Mouse (Mus musculus) thymus, postnatal 4 days (tissue): ENCODE measurements around the gene Btnl1.
A peak's percentile ranks its signal among the peaks of the same experiment; 100 is the strongest.

Source experiments
- DNase-seq: peaks from one replicate; pipeline ENCODE4 v3.0.0; 2021

Gene Btnl1

GRCm38 (mm10) chr17:34376847-34377246, at the start of gene Btnl1:
TSS of gene Btnl1 (plus strand) at chr17:34377132.
- no peak for DNase-seq

GRCm38 (mm10) chr17:34329807-34330206, 47.1 kb upstream of the Btnl1 start:
- no peak for DNase-seq

- no peak for DNase-seq
Measured at GRCm38 (mm10) chr17:34331200-34331599, 45.7 kb upstream of the Btnl1 start.

DNA sequence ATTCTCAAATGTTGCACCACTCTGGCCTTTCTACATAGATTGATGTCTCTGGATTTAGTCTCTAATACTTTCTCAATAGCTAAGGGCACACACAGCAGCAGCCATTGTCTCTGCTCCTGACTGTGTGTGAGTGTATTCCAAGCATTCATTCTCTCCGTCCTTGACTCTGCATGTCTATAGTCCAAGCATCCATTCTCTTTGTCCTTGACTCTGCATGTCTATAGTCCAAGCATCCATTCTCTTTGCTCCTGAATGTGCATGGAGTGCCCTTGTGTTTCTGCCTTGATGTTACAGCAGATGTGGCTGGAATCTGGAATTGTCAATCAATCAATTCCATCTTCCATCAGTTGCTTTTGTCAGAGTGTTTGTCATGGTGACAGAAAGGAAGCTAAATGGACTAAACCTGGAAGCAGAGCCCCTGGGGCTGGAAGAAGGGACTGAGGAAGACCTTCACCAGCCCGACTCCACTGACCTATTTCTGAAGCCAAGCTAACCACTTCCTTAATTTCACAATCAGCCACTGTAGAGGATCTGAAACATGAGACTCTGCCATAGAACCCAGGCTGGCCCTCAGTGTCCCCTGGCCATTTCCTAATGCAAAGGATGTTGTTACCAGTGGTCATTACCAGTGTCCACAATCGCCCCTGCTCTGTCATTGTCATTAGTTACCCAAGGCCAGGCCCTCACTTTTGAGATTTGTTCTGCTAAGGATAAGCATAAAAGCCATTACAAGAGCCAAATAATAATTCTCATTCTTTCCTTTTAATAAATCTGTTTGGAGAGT, 36.1 kb upstream of the Btnl1 start:
- no peak for DNase-seq

- no peak for DNase-seq
Measured at GRCm38 (mm10) chr17:34344882-34345281, 32.0 kb upstream of the Btnl1 start.

DNA sequence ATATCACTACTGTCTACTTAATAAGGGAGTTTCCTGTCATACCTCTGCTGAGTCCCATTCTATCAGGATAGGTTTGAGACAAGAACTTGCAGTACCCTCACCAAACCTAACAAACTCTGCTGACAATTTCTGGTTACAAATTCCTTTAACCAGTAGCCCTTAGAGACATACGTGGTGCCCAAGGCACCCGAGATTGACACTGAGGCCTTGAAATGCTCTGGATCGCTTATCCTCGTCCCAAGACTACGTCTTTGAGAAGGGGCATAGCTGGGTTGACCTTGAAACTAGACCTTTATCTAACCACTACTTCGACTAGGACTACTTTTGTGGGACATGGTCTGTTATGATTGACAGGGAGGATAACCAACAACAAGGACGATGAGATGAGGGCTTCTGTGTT, 31.4 kb upstream of the Btnl1 start:
- no peak for DNase-seq

DNA sequence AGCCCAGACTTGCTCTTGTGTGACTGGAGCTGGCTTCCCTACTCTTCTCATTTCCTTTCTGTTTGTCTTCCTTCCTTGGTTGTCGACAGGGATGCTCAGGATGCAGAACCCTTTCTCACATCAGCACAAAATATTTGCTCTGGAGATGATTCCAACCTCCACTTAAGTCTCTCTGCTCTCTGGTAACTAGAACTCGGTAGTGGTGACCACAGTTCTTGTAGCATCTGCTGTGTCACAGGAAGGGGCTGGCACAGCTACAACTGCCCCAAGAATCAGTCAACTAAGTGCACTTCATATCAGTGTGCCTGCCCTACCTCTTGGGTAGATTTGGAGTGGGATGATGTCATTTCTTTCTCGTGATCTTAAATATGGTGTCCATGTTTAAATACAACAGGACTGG, 30.9 kb upstream of the Btnl1 start:
- DNase-seq: no peak

GRCm38 (mm10) chr17:34347606-34348308, 29.2 kb upstream of the Btnl1 start:
- peak; percentile 73 for DNase-seq

DNA sequence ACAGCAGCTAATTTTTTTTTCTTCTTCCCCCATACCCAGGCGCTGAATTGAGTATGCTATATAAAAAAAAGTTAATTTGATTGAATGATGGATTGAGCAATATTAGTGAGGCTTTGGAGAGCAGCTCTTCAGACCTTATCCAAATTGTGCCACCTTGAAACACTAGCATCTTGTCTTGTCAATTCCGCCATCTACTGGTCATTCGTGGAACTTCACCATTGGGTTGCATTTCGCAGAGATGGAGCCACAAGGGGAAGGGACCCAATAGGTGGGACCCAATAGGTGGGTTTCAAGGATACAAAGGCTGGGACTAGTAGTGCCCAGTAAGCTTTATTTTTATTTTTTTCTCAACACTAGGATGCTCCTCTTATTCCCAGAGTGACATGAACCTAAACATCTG, 27.5 kb upstream of the Btnl1 start:
- DNase-seq: peak; percentile 92

DNA sequence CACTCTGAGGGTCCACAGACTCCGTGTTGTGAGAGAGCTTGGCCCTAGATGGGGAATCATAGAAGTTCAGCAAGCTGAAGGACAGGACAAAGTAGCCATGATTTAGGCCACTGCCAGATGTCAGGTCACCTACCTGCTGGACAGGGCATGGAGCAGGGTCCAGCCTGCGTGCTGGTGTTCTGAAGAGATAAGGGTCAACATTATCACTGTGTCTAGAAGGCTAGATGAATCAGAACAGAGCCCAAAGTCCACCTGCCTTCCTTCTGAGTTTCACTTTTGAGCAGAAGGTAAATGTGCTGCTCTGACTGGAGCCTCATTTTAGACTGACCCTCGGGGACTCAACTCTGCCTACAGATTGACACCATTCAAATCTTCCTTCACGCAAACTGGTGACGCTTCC, 22.4 kb upstream of the Btnl1 start, which contains the start of gene Btnl2:
TSS of gene Btnl2 (plus strand) at position 284 of the 400 bp plus-strand sequence.
- DNase-seq: no peak

GRCm38 (mm10) chr17:34354940-34355339, 22.0 kb upstream of the Btnl1 start:
- DNase-seq: peak; percentile 36

GRCm38 (mm10) chr17:34362954-34363546, 13.9 kb upstream of the Btnl1 start:
- DNase-seq: no peak

DNA sequence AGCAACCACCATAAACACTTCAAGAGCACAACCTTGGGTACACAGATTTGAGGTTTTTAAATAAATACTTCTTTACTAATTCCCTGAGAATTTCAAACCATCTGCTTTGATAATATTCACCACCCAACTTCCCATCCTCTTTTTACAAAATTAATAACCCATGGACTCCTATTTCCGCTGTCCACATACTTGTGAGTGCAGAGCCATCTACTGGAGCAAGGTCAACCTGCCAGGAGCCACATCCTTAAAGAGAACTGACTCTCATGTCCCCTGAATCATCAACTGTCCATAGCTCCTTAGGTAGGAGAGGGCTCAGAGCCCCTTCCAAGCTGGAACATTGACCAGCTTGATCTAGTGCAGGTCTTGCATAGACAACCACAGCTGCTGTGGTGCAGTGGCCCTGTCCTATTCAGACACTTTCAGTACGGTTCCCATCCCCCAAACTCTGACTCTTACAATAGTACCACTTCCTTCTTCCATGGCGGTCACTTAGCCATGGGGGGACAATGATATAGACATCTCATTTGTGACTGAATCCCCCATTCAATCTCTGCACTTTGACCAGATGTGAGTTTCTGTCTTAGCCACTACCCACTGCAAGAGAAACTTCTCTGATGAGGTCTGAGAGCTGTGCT, 13.1 kb upstream of the Btnl1 start:
- DNase-seq: no peak

DNA sequence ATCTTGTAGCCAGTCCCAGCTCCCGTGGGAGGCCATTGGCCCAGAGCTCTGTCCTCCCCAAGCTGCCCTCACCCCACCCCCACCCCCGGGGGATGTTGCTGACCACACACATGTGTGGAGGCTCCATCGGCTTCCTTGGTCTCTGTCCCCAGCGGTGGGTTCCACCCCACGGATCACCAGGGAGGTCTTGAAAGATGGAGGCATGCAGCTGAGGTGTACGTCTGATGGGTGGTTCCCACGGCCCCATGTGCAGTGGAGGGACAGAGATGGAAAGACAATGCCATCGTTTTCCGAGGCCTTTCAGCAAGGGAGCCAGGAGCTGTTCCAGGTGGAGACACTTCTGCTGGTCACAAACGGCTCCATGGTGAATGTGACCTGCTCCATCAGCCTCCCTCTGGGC, 11.9 kb upstream of the Btnl1 start:
- no peak for DNase-seq

- DNase-seq: no peak
Measured at GRCm38 (mm10) chr17:34370563-34370962, 6.4 kb upstream of the Btnl1 start.

DNA sequence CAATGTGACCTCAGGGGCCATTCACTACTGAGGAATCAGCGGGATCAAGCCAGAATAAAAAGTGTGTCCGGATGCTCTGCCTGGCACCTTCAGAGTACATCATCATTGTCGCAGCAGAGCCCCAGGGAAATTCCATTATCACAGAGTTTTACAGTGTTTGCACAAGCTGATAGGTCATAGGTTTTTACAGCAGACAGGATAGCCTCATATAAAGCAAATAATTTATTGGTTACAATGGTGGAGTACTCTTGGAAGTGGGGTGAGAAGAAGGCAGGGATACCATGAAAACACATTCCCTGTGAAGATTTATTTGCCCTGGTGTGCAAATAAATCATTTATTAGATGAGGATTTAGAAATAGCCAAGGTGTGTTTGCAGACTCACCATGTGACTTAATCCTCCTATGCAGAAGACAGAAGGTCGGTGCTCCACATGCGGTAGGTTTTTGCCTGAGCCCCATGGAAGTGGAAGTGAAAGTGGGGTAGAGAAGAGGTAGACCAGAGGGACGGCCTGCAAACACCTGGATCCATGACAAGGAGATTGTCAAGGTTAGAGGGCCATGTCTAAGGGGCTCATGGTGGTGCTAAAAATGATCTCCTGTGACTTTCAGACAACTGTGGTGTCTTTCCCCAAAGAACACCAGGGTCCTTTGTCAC, 3.8 kb upstream of the Btnl1 start:
- DNase-seq: no peak

DNA sequence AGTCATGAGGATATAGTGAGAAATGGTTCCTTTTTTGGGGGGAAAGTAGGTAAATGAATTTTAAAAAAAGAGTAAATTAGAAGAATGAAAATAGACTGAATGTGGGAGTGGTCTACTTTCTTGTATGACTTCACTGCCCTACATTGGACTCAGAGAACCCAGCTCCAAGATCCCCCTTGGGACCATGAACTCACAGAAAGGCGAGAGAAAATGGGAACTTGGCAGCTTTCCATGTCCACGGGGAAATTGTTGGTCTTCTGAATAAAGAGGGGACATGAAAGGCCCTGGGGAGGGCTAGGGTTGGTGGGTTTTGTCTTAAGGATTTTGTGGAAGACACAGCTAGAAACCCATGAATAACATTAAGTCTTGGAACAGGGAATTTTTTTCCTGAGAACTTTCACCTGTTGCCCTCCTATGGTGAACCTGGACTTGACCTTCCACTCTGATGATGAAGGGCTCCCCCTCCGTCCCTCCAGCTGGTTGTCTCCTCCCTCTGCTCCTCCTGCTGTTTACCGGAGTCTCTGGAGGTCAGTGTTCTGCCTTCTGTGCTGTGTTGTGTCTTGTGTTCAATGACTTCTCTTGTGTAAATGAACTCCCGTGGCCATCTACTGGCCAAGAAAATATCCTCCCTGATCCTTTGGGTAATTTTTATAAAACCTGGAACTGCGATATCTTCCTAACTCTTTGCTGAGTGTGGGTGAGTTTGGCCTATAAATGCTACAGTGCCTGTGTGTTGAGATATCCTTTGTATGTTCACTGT, 698 bp downstream of the Btnl1 start:
- DNase-seq: no peak

GRCm38 (mm10) chr17:34378716-34379115, 1.8 kb downstream of the Btnl1 start:
- no peak for DNase-seq

DNA sequence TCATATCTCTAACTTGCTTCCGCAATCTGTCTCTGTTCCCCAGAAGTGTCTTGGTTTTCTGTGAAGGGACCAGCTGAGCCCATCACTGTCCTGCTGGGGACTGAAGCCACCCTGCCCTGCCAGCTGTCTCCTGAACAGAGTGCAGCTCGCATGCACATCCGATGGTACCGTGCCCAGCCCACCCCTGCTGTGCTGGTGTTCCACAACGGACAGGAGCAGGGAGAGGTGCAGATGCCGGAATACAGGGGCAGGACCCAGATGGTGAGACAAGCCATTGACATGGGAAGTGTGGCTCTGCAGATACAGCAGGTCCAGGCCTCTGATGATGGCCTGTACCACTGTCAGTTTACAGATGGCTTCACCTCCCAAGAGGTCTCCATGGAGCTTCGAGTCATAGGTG, 2.5 kb downstream of the Btnl1 start:
- DNase-seq: no peak

- no peak for DNase-seq
Measured at GRCm38 (mm10) chr17:34381876-34382275, 4.9 kb downstream of the Btnl1 start.

DNA sequence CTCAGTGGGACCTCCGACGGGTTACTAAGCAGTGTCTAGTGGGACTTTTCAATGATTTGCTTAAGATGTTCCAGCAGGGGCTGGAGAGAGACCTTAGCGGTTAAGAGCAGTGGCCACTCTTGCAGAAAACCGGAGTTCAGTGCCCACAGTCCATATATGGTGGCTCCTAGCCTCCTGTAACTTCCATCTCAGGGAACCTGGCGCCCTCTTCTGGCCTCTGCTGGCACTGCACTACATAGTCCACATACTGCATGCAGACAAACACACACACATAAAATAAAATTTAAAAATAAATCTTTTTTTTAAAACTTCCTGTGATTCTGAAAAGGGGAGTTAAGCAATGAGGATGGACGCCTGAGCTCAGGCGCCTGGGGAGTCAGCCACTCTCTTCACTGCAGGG, 6.3 kb downstream of the Btnl1 start:
- peak; percentile 74 for DNase-seq

DNA sequence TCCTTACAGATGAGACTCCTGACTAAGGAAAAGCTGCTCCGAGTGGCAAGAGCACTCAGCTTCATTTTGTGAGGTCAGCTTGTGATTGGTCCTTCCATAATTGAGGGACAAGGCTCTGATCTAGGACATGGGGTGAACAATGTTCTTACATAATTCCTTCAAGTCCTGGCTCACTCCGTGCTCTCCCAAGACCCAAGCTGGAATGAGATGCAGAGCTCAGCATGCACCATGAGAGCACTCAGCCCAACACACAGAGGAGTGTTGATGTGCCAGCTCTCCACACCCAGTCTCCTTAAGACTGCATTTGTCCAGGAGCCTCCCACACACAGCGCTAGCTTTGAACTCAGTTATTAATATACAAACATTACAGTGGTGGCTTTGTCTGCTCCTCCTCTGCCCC, 7.8 kb downstream of the Btnl1 start:
- DNase-seq: no peak
